Mouse (Mus musculus) kidney, adult 9 months (tissue): ENCODE measurements around the gene Otor.

ENCODE experiments used
- DNase-seq: peaks from one replicate; pipeline ENCODE4 v3.0.0; 2022

Gene Otor

GRCm38 (mm10) chr2:143078198-143078851, at the start of gene Otor:
Gene Otor, plus strand, starts transcription at chr2:143078473.
- DNase-seq = no peak

GRCm38 (mm10) chr2:143031283-143031682, 47.0 kb upstream of the Otor start:
- no peak for DNase-seq

- no peak for DNase-seq
Measured at GRCm38 (mm10) chr2:143032378-143033255, 45.7 kb upstream of the Otor start.

DNA sequence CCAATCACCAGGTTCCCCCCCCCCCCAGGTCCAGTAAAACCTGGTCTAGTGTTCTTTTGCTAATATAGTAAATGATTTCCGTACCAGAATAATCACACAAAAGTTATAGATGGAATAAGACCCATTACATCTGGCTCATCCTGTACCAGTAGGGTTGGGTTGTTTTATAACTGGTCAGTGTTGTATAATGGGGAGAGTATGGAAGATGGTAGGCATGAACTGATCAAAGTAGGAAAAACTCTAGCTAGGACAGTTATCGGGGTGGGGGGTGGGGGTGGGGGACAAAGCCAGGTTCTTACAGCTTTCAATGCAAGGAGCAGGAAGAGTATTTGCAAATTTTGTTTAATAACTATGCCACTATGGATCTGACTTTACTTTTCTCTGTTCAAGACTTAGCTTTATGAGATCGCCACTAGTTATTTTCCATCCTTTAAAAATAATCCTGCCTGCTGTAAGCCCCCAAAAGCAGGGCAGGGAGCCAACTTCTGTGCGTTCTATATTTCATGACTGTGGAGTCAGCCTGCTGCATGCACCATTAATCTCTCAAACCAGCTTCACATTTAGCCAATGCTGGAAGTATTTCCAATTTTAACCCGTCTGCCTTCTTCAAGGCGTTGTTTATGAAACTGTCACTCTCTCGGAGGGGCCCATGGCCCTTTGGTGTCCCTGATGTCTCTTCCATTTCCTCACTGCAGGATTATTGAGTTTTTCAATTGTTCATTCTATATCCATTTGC, 43.8 kb upstream of the Otor start:
- DNase-seq = no peak

DNA sequence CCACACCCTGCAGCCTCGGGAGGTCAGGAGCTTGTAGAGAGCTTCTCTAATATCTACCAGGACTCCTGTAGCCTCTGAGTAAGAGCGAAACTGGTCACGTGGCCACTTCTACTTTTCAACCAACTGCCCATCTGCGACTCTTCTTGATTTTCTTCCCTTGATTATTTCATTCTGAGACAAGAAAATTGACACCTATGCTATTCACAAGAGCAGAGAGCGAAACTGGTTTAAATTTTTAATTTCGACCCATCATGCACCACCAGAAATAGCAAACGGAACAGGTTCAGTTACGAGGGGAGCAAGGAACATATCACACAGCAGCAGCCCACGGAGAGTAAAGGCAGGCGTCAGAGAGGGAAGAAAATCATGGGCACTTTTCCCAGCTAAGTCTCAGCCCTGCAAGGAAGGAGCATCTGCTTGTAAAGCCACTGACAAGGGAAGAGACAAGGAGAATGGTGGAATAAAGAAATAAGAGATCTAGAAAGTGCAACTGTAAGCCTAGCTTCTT, 43.1 kb upstream of the Otor start:
- DNase-seq = peak; percentile 9

- no peak for DNase-seq
Measured at GRCm38 (mm10) chr2:143041596-143041995, 36.7 kb upstream of the Otor start.

GRCm38 (mm10) chr2:143055251-143055650, 23.0 kb upstream of the Otor start:
- DNase-seq = no peak

GRCm38 (mm10) chr2:143056736-143057135, 21.5 kb upstream of the Otor start:
- no peak for DNase-seq

DNA sequence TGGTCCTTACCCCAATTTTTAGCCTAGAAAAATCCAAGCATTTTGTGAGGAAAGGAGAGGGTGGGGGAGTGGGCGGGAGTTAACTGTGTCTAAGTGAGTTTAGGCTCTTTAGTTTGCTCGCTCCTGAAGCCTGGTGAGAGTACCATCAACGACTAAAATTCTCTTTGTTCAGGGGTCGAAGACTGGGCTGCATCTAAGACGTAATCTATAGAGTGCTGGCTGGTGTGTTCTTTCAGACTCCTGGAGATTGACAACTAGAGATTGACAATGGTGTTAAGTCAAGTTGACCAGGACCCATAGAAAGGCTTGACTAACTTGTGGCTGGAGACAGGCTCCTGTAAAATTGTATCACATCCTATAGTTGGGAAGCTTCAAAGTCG, 15.9 kb upstream of the Otor start:
- DNase-seq = no peak

DNA sequence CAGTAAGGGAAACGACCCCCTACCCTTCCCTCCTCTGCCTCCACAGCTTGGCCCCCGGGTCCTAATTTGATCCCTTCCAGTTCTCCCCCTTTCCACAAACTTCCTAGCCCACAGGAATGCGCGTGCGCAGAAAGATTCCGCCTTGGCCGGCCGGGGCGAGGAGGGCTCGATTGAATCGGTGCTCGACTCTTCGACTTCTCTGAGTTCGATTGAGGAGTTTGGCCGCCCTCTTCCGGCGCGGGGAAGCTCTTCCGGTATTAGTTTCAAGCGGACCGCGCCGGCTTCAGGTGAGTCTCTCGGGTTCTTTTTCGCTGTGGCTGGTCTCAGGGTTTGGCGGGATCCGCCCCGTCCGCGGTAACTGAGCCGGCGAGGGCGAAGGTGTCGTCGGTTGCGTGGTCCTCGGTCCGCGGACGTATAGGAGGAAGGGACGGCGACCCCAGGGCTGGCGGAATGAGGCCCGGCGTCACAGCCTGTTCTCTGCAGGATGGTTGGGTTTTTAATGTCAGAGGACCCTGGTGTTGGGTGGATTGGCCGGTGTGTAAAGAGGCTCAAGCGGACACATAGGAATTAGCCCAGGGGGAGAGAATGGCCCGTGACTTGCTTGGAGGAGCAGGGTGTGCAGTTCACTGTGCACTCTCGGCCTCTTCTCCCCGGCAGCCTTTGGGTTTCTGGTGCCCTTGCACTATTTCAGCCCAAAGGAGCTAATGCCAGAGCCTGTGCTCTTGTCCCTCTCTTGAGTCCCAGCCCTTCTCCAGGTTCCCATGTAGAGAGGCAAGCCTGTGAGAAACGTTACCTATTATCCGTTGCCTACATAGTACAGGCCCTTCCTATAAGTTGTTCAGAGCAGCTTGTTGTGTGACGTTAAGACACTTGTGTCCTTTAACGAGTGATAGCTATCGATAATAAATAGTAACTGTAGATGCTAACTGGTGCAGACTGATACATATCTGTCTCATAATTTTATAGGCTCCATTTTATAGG, 15.2 kb upstream of the Otor start, which contains the start of gene Snrpb2:
Snrpb2 (plus strand) TSS at position 228 of the 981 bp plus-strand sequence.
- DNase-seq = peak; percentile 91

GRCm38 (mm10) chr2:143065914-143066313, 12.4 kb upstream of the Otor start:
- no peak for DNase-seq

DNA sequence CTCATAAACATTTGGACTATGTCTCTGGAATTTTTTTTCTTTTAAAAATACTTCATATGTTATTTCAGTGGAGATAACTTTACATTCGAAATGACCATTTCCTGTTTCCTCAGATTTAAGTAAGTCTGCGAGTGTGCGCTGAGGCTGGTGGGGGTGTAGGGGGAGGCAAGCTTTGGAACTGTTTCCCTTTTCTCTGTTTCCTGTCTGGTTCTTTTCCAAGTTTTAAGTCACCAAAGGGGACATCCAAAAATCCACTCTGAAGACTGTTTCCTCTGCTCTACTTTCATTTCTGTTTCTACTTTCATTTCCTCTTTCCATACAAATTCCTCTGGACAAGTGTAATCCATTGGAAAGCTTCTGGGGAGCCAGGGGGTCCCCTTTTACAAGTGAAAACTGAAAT, 3.4 kb downstream of the Otor start:
- peak; percentile 15 for DNase-seq

DNA sequence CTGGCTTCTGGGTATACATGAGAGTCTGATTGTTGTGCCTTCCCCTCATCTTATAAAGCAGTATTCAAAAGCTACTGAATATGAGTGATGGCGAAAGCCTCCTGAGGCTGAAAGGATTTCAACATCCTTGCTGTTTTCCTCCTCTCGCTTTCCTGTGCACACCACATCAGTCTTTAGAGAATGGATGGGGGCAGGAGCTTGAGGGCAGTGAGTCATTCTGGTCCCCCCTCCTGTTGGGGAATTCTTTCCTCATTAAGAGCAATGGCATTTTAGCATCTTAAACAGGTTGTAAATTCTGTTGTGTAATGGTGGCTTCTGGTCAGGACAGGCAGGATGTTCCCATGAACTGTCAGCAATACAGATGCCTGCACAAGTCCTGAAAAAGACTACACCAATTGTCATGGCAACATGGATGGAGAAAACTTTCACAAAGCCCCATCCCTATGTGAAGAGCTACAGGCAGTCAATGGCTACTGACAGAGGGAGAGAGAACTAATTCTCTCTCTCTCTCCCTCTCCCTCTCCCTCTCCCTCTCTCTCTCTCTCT, 6.7 kb downstream of the Otor start:
- no peak for DNase-seq

DNA sequence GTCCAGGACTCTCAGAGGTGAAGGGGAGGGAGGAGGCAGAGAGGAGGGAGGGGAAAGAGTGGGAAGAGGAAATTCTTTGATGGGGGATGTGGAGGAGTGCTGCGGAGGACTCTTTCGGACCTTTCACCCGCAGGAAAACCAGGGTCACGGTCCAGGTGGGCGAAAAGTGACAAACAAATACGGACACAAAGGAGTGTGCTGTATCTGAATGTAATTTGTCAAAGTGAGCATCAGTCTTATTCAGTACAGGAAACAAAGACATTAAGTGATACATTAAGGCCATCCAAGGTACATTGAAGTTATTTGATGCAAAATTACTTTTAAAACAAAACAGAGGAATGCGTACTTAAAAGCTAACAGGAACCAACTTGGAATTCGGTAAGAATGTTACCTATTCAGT, 11.6 kb downstream of the Otor start:
- no peak for DNase-seq

GRCm38 (mm10) chr2:143093726-143094125, 15.5 kb downstream of the Otor start:
- peak; percentile 53 for DNase-seq

DNA sequence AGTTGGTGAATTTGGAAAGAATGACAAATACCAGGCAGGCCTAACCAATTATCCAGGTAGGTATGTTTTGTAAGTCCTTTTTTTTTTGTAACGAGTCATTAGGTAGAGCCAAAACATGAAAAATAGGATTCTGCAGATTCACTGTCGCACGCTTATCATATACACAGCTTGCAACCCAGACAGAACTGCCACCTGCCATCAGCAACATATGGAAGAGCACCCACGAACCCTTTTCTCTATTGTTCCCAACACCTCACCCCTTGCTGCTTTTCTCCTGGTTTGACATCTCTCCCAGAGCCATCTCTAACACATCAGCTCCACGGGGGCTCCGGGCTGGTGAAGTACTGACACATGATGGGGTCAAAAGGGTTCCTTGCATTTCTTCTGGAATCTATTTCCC, 16.5 kb downstream of the Otor start:
- no peak for DNase-seq

- no peak for DNase-seq
Measured at GRCm38 (mm10) chr2:143097170-143097569, 18.9 kb downstream of the Otor start.

DNA sequence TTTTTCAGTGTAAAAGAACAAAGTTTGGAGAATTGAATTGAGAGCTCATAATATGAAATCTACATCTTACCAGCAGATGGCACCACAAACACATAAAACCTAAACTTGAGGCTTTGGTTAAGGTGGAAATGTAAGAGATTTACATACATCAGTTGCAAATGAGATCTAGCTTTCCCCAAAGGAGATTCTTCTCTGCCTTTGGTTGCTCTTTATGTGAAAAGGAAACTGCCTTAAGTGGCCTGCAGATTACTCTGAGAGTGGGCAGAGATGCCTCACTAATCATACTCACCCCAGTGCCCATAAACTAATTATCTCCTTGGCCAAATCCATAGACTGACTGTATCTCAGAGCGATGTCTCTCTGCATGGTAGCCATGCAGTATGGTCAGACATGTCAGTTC, 35.6 kb downstream of the Otor start:
- peak; percentile 34 for DNase-seq

DNA sequence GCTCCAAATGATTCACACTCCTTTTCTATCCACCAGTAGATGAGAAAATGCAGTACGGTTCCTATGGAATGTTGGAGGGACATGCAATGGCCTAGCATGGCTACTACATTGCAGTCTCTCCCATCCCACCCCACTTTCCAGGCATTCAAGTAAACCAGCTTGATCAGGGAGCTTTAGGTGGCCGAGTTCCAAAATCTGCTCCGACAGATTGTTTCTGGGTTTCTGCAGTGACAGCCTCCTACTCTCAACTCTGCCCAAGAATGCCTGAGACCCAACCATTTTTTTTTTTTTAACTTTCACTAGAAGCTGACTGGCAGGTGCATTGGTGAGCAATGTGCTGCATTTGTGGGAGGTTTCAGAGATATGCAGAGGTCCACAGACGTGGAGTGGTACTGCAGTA, 36.4 kb downstream of the Otor start:
- DNase-seq = no peak

DNA sequence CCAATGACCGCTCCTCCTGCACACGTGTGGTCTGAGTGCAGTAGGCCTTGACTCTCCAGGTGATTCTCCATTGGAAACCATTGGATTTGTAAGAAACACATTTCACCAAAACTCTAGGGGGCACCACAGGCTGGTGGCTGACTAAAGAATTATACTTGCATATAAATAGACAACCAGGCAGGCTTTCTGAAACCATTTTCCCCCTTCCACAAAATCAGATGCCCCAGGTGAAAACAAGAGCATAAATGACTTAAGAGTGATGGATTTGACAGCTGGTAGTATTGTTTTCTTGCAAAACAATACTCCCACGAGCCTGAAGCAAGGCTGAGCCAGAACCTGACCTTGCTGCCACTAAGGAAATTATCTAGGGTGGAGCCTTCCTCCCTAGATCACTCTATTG, 39.2 kb downstream of the Otor start:
- no peak for DNase-seq

GRCm38 (mm10) chr2:143118221-143118620, 39.9 kb downstream of the Otor start:
- no peak for DNase-seq
